In genomic region chr13:73347171-73347570, GRCm38 (mm10) we compare ENCODE assay signal across 26 mouse cellular contexts. TPM values are rescaled to one million over a fixed set of nuclear protein-coding genes. Genes with fewer than 3 reads are reported as not detected.
DNase-seq lines count a peak whose midpoint lies in the region; ATAC-seq and TF ChIP-seq lines count a peak whose summit lies in the region.
"Had no signal": no experiment of that assay in that cellular context is flagged by ENCODE, and none has a peak within 500 bp of the region (broad histone marks: within the 10 kb centered on the region; RNA-seq: fewer than 3 reads in every experiment).

No protein-coding gene starts in this region.

- in situ Hi-C loops in ES-E14 (cut with MboI; ENCODE audit: low sequenced_read_pairs in 2 of 2, unreplicated experiment in 2 of 2) = no loop called here

- peak overlapping the region; percentile 53; the same call in 1 of the 2 replicates for H3K4me2 ChIP-seq in heart, embryonic 13.5 days
- no peak overlapping the region for H3K4me2 ChIP-seq in lung, embryonic 14.5 days
- H3K4me2 ChIP-seq: hindbrain, embryonic 14.5 days; limb, embryonic 13.5 days; liver, embryonic 12.5 days; midbrain, embryonic 15.5 days; neural tube, embryonic 13.5 days had no signal

- ATAC-seq in heart, embryonic 13.5 days (ENCODE audit: extremely low read depth, insufficient number of reproducible peaks, low FRiP score, low TSS enrichment) = no peak
- ATAC-seq in lung, embryonic 14.5 days (ENCODE audit: insufficient read depth) = 0 out of 2 replicates have a peak, but pooled peaks have one; percentile 52
- ATAC-seq: liver, embryonic 12.5 days; midbrain, embryonic 15.5 days had no signal

- H3K4me3 ChIP-seq in heart, embryonic 13.5 days = no peak overlapping the region
- no peak overlapping the region for H3K4me3 ChIP-seq in lung, embryonic 14.5 days (ENCODE audit: low read depth, low read length)
- H3K4me3 ChIP-seq in ES-E14 (ENCODE audit: insufficient read depth in 1 of 2, low read depth in 1 of 2, low read length in 2 of 2, poor library complexity in 1 of 2, severe bottlenecking in 1 of 2) = peak overlapping the region; percentile 37 to 68
- H3K4me3 ChIP-seq: limb, embryonic 13.5 days; liver, embryonic 12.5 days; midbrain, embryonic 15.5 days; myocyte; neural tube, embryonic 13.5 days had no signal

- no peak overlapping the region for H3K9ac ChIP-seq in heart, embryonic 13.5 days
- H3K9ac ChIP-seq in lung, embryonic 14.5 days = no peak overlapping the region
- peak overlapping the region; percentile 83 for H3K9ac ChIP-seq in ES-E14 (ENCODE audit: insufficient read depth, low read depth, low read length, poor library complexity, severe bottlenecking)
- H3K9ac ChIP-seq: hindbrain, embryonic 14.5 days; limb, embryonic 13.5 days; liver, embryonic 12.5 days; midbrain, embryonic 15.5 days; neural tube, embryonic 13.5 days had no signal

- no peak for TF ChIP-seq CTCF in lung, embryonic 14.5 days (IDR thresholded peaks at IDR 0.05; ENCODE audit: low read depth)

- H3K9me3 ChIP-seq in heart, embryonic 13.5 days = no peaks in the 10 kb centered on the region
- no peaks in the 10 kb centered on the region for H3K9me3 ChIP-seq in lung, embryonic 14.5 days (ENCODE audit: low read depth, low read length)
- H3K9me3 ChIP-seq in ES-E14 (ENCODE audit: control insufficient read depth, insufficient read depth, low read depth, low read length) = no peaks in the 10 kb centered on the region
- H3K9me3 ChIP-seq: limb, embryonic 13.5 days; liver, embryonic 12.5 days; midbrain, embryonic 15.5 days; neural tube, embryonic 13.5 days had no signal

- peaks cover 30% of the 10 kb centered on the region for H3K4me1 ChIP-seq in heart, embryonic 13.5 days
- H3K4me1 ChIP-seq in lung, embryonic 14.5 days (ENCODE audit: insufficient read depth) = no peaks in the 10 kb centered on the region
- peaks cover 3 to 10% of the 10 kb centered on the region in 2 experiments; a peak in 3 of 4 replicates for H3K4me1 ChIP-seq in ES-E14 (ENCODE audit: control insufficient read depth in 2 of 2, insufficient read depth in 2 of 2, low read length in 2 of 2, poor library complexity in 1 of 2)
- H3K4me1 ChIP-seq: limb, embryonic 13.5 days; midbrain, embryonic 15.5 days; neural tube, embryonic 13.5 days had no signal

- no peaks in the 10 kb centered on the region for H3K27me3 ChIP-seq in heart, embryonic 13.5 days (replicated peaks)
- no peaks in the 10 kb centered on the region for H3K27me3 ChIP-seq in lung, embryonic 14.5 days (ENCODE audit: insufficient read depth, low read length)
- H3K27me3 ChIP-seq: limb, embryonic 13.5 days; midbrain, embryonic 15.5 days; neural tube, embryonic 13.5 days had no signal

- no peaks in the 10 kb centered on the region for H3K36me3 ChIP-seq in heart, embryonic 13.5 days
- no peaks in the 10 kb centered on the region for H3K36me3 ChIP-seq in lung, embryonic 14.5 days (ENCODE audit: insufficient read depth)
- H3K36me3 ChIP-seq in ES-E14 (ENCODE audit: control insufficient read depth, insufficient read depth, low read length, poor library complexity, severe bottlenecking) = peaks cover 3% of the 10 kb centered on the region; the same call in 1 of the 2 replicates
- H3K36me3 ChIP-seq: limb, embryonic 13.5 days; liver, embryonic 12.5 days; midbrain, embryonic 15.5 days; neural tube, embryonic 13.5 days had no signal

- H3K27ac ChIP-seq in heart, embryonic 13.5 days (replicated peaks) = peak overlapping the region; percentile 74
- H3K27ac ChIP-seq in lung, embryonic 14.5 days (ENCODE audit: low read depth) = no peak overlapping the region
- peak overlapping the region; percentile 94 for H3K27ac ChIP-seq in ES-E14 (ENCODE audit: insufficient read depth, low read depth, low read length, poor library complexity, severe bottlenecking)
- H3K27ac ChIP-seq: hindbrain, embryonic 14.5 days; limb, embryonic 13.5 days; liver, embryonic 12.5 days; midbrain, embryonic 15.5 days; neural tube, embryonic 13.5 days had no signal

- 53% methylated on average over 3 of the region's 3 CpGs for WGBS in heart, embryonic 13.5 days
- WGBS in lung, embryonic 14.5 days = 57% methylated on average over 3 of the region's 3 CpGs

- no peak for DNase-seq in heart, adult 11 months
- DNase-seq in lung, embryonic 14.5 days = no peak
- DNase-seq in lung, postnatal 36 days = no peak
- DNase-seq in ES-E14 (ENCODE audit: low read depth, low spot score) (no peak), MN1 (ENCODE audit: low spot score) (no peak)
- no peak for DNase-seq in adrenal gland, postnatal 14 days
- DNase-seq: adrenal gland, adult 2 months; B cell, adult 2 months; cerebellum, adult 11-12 months; cerebellum, postnatal 10 days; gastrocnemius, postnatal 36 days; kidney, adult 9 months; kidney, postnatal 14 days; layer of hippocampus, postnatal 36 days; lung, adult 18-20 months; lung, postnatal 4 days; retina, postnatal 1 day; right cerebral cortex, postnatal 25 days; spleen, adult 18-20 months had no signal

TF ChIP-seq in ES-E14, 5 proteins besides CTCF, POLR2A, EP300 and RAD21:
- no peak for TF ChIP-seq CHD2 (IDR thresholded peaks at IDR 0.05; ENCODE audit: low read depth, low read length)
- no peak for TF ChIP-seq HCFC1 (IDR thresholded peaks at IDR 0.05; ENCODE audit: borderline replicate concordance, insufficient read depth, low read length)
- no peak for TF ChIP-seq ZC3H11A (IDR thresholded peaks at IDR 0.05; ENCODE audit: borderline replicate concordance, low read depth, low read length)
- no peak for TF ChIP-seq ZNF384 (IDR thresholded peaks at IDR 0.05; ENCODE audit: low read depth, low read length)
- TF ChIP-seq MAFK (IDR thresholded peaks at IDR 0.05; ENCODE audit: insufficient read depth, low read depth, low read length) = no peak

RNA-seq across cellular contexts. Expression of gene Ndufs6, which starts 18.8 kb away (rescaled TPM):
- polyA plus RNA-seq in heart, embryonic 13.5 days (2015; fragmentation: Nextera tagmentation; extraction: Ambion mirVana) = 642 and 746 TPM in 2 replicates
- polyA plus RNA-seq in lung, embryonic 14.5 days (2014; fragmentation: Nextera tagmentation; extraction: Ambion mirVana) = 391 and 409 TPM in 2 replicates
- 203 and 214 TPM in 2 replicates for total RNA-seq in ES-E14 (2012; rRNA removed)
- 425 and 429 TPM in 2 replicates for total RNA-seq in adrenal gland, postnatal 14 days (2021)

RNA-seq across cellular contexts. Expression of gene Mrpl36, which starts 18.9 kb away (rescaled TPM):
- polyA plus RNA-seq in heart, embryonic 13.5 days (2015; fragmentation: Nextera tagmentation; extraction: Ambion mirVana) = 152 and 174 TPM in 2 replicates
- polyA plus RNA-seq in lung, embryonic 14.5 days (2014; fragmentation: Nextera tagmentation; extraction: Ambion mirVana) = 139 and 147 TPM in 2 replicates
- 95.7 and 96.1 TPM in 2 replicates for total RNA-seq in ES-E14 (2012; rRNA removed)
- 63.2 and 65.9 TPM in 2 replicates for total RNA-seq in adrenal gland, postnatal 14 days (2021)

Comparison
In these comparisons a context has a peak if more than half of its experiments do, and no peak if none do; other contexts are left out.
1. H3K4me3 ChIP-seq: peak in ES-E14 (2 of 2); none in heart, embryonic 13.5 days (single experiment) and lung, embryonic 14.5 days (single experiment).